7 mouse cellular contexts compared by ENCODE assay signal in genomic region chr19:25405987-25406386, GRCm38 (mm10).
DNase-seq lines count a peak whose midpoint lies in the region; ATAC-seq and TF ChIP-seq lines count a peak whose summit lies in the region.

No protein-coding gene starts in this region.

- no peak for DNase-seq in midbrain, embryonic 10.5 days (ENCODE audit: low spot score)
- DNase-seq in retina, postnatal 1 day: no peak
- DNase-seq in spleen, adult 18-20 months: no peak
- DNase-seq in layer of hippocampus, postnatal 25 days (ENCODE audit: extremely low spot score in 1 of 2, low spot score in 1 of 2): no peak

- no peaks in the 10 kb centered on the region for H3K27me3 ChIP-seq in embryonic facial prominence, embryonic 12.5 days
- H3K27me3 ChIP-seq in intestine, postnatal 0 days (replicated peaks; ENCODE audit: control insufficient read depth, insufficient read depth, low read length): no peaks in the 10 kb centered on the region
- H3K27me3 ChIP-seq in midbrain, embryonic 10.5 days (ENCODE audit: low read depth, poor library complexity, severe bottlenecking): peaks cover 35% of the 10 kb centered on the region; the same call in 1 of the 2 replicates

- H3K36me3 ChIP-seq in embryonic facial prominence, embryonic 12.5 days: peaks cover 20% of the 10 kb centered on the region
- H3K36me3 ChIP-seq in intestine, postnatal 0 days (ENCODE audit: control insufficient read depth, insufficient read depth): peaks cover 20% of the 10 kb centered on the region
- H3K36me3 ChIP-seq in midbrain, embryonic 10.5 days: peaks cover 24% of the 10 kb centered on the region

- H3K4me1 ChIP-seq in brown adipose tissue, adult 24 weeks (ENCODE audit: control insufficient read depth, insufficient read depth, insufficient read length, low read length): peaks cover 11% of the 10 kb centered on the region
- peaks cover 31% of the 10 kb centered on the region for H3K4me1 ChIP-seq in embryonic facial prominence, embryonic 12.5 days
- H3K4me1 ChIP-seq in intestine, postnatal 0 days (replicated peaks; ENCODE audit: control insufficient read depth, insufficient read depth, low read length): no peaks in the 10 kb centered on the region
- H3K4me1 ChIP-seq in midbrain, embryonic 10.5 days: peaks cover 48% of the 10 kb centered on the region

- H3K4me2 ChIP-seq in embryonic facial prominence, embryonic 12.5 days (replicated peaks): peak overlapping the region; percentile 92
- H3K4me2 ChIP-seq in intestine, postnatal 0 days (replicated peaks; ENCODE audit: low read depth): peak overlapping the region; percentile 67

- no peak for ATAC-seq in embryonic facial prominence, embryonic 12.5 days (ENCODE audit: insufficient number of reproducible peaks, insufficient read depth, low FRiP score, low TSS enrichment)
- ATAC-seq in intestine, postnatal 0 days: no peak

- H3K9ac ChIP-seq in embryonic facial prominence, embryonic 12.5 days: no peak overlapping the region
- H3K9ac ChIP-seq in intestine, postnatal 0 days (ENCODE audit: low read depth, low read length): no peak overlapping the region

- no peak for TF ChIP-seq CTCF in intestine, postnatal 0 days (IDR thresholded peaks at IDR 0.05; ENCODE audit: low read depth)

- H3K9me3 ChIP-seq in embryonic facial prominence, embryonic 12.5 days: no peaks in the 10 kb centered on the region
- no peaks in the 10 kb centered on the region for H3K9me3 ChIP-seq in intestine, postnatal 0 days (ENCODE audit: control insufficient read depth)
- no peaks in the 10 kb centered on the region for H3K9me3 ChIP-seq in midbrain, embryonic 10.5 days (replicated peaks)

- peak overlapping the region; percentile 77; the same call in 1 of the 2 replicates for H3K27ac ChIP-seq in brown adipose tissue, adult 24 weeks (replicated peaks; ENCODE audit: low read depth, low read length)
- H3K27ac ChIP-seq in embryonic facial prominence, embryonic 12.5 days: peak overlapping the region; percentile 90
- peak overlapping the region; percentile 62 for H3K27ac ChIP-seq in intestine, postnatal 0 days (ENCODE audit: low read depth, low read length)
- 0 out of 2 replicates have a peak overlapping the region, but pooled peaks have one; percentile 81 for H3K27ac ChIP-seq in midbrain, embryonic 10.5 days (replicated peaks)

- H3K4me3 ChIP-seq in brown adipose tissue, adult 24 weeks (ENCODE audit: insufficient read depth, low read depth, low read length): no peak overlapping the region
- H3K4me3 ChIP-seq in embryonic facial prominence, embryonic 12.5 days: peak overlapping the region; percentile 44; the same call in 1 of the 2 replicates
- peak overlapping the region; percentile 38; the same call in 1 of the 2 replicates for H3K4me3 ChIP-seq in intestine, postnatal 0 days (ENCODE audit: low read depth, low read length)
- H3K4me3 ChIP-seq in midbrain, embryonic 10.5 days: peak overlapping the region; percentile 58

- 30% methylated on average over 6 of the region's 6 CpGs for WGBS in embryonic facial prominence, embryonic 12.5 days
- 30% methylated on average over 6 of the region's 6 CpGs for WGBS in intestine, postnatal 0 days
- WGBS in midbrain, embryonic 10.5 days: 35% methylated on average over 6 of the region's 6 CpGs
